Mouse (Mus musculus) hindbrain, postnatal 0 days (tissue): ENCODE data around the gene Ctse. TPM values are rescaled to one million over a fixed set of nuclear protein-coding genes. Genes with fewer than 3 reads are reported as not detected.

Experiments used
- ATAC-seq: fragments of 200-750 bp; cut with Nextera tagmentation; 2 replicates; pipeline ENCODE4 v1.8.0; 2017; ENCODE audit warnings: mild to moderate bottlenecking, moderate TSS enrichment, moderate library complexity
- DNase-seq: peaks from one replicate; pipeline ENCODE4 v3.0.0-alpha.2; 2015; ENCODE audit warnings: low spot score
- H3K27ac ChIP-seq: fragments of 300-500 bp; sonication (generic); 2 replicates; pipeline ENCODE4 v1.5.1; 2014; ENCODE audit warnings: mild to moderate bottlenecking
- H3K27me3 ChIP-seq: fragments of 300-500 bp; sonication (generic); 2 replicates; pipeline ENCODE4 v1.6.1; 2014; ENCODE audit warnings: low read length, mixed read lengths; ENCODE audit not compliant: insufficient read depth
- H3K36me3 ChIP-seq: fragments of 300-500 bp; sonication (generic); 2 replicates; pipeline ENCODE4 v1.6.1; 2014; ENCODE audit warnings: low read length, mixed read lengths; ENCODE audit not compliant: insufficient read depth
- H3K4me1 ChIP-seq: fragments of 300-500 bp; sonication (generic); 2 replicates; pipeline ENCODE4 v1.6.1; 2014; ENCODE audit warnings: antibody characterized with exemption, low read length, mixed read lengths; ENCODE audit not compliant: insufficient read depth
- H3K4me2 ChIP-seq: fragments of 300-500 bp; sonication (generic); 2 replicates; pipeline ENCODE4 v1.6.1; 2014; ENCODE audit warnings: low read depth, mild to moderate bottlenecking, low read length, moderate library complexity, mixed read lengths
- H3K4me3 ChIP-seq: fragments of 300-500 bp; sonication (generic); 2 replicates; pipeline ENCODE4 v1.5.1; 2014; ENCODE audit warnings: low read length
- H3K9ac ChIP-seq: fragments of 300-500 bp; sonication (generic); replicated peaks from 2 replicates; pipeline ENCODE4 v1.6.1; 2014; ENCODE audit warnings: mild to moderate bottlenecking, low read length, moderate library complexity, mixed read lengths
- H3K9me3 ChIP-seq: fragments of 300-500 bp; sonication (generic); 2 replicates; pipeline ENCODE4 v1.6.1; 2016; ENCODE audit warnings: low read length, mixed read lengths
- CTCF ChIP-seq: IDR thresholded peaks from 2 replicates; pipeline ENCODE4 v1.5.1; 2016; ENCODE audit warnings: antibody characterized with exemption, control low read depth, low read depth
- WGBS: fragments of 180-500 bp; shearing (Covaris S2); extraction: QIAGEN DNeasy Blood & Tissue Kit; methylation state at CpG from one replicate; pipeline ENCODE4 v1.1.7; 2014; 5-methylcytosine and 5-hydroxymethylcytosine counted together
- polyA plus RNA-seq: library from polyadenylated mRNA; unstranded; fragments of >200 nt; fragmentation: Nextera tagmentation; extraction: Ambion mirVana; gene quantifications from 2 replicates; pipeline ENCODE4 v1.2.1, GENCODE M21; 2015
- total RNA-seq: library from RNA; depleted of rRNA; stranded (reverse); fragments of >200 nt; gene quantifications from 2 replicates; pipeline ENCODE4 v1.2.3, GENCODE M21; 2014

The Ctse gene
- total and polyA plus RNA-seq, 2 experiments from 2014 or later: not detected

GRCm38 (mm10) chr1:131652670-131653443 lies 14.8 kb downstream of the Ctse start:
- DNase-seq: no peak
- Histone ChIP-seq H3K27me3 (no peaks in the 10 kb centered on the region), H3K9ac (no peak overlapping the region), H3K36me3 (no peaks in the 10 kb centered on the region), H3K9me3 (no peaks in the 10 kb centered on the region), H3K4me1 (no peaks in the 10 kb centered on the region), H3K27ac (no peak overlapping the region), H3K4me3 (no peak overlapping the region), H3K4me2 (no peak overlapping the region)
- TF ChIP-seq CTCF: no peak
- no peak for ATAC-seq
- 55% methylated on average over 11 of the region's 12 CpGs for WGBS

GRCm38 (mm10) chr1:131655601-131656000 lies 17.5 kb downstream of the Ctse start:
- Histone ChIP-seq H3K9me3 (no peaks in the 10 kb centered on the region), H3K36me3 (no peaks in the 10 kb centered on the region), H3K4me2 (no peak overlapping the region), H3K4me3 (no peak overlapping the region), H3K9ac (no peak overlapping the region), H3K4me1 (no peaks in the 10 kb centered on the region), H3K27me3 (no peaks in the 10 kb centered on the region), H3K27ac (no peak overlapping the region)
- no peak for DNase-seq
- no peak for TF ChIP-seq CTCF
- ATAC-seq: no peak
- WGBS: 85% methylated on average over 6 of the region's 6 CpGs

DNA sequence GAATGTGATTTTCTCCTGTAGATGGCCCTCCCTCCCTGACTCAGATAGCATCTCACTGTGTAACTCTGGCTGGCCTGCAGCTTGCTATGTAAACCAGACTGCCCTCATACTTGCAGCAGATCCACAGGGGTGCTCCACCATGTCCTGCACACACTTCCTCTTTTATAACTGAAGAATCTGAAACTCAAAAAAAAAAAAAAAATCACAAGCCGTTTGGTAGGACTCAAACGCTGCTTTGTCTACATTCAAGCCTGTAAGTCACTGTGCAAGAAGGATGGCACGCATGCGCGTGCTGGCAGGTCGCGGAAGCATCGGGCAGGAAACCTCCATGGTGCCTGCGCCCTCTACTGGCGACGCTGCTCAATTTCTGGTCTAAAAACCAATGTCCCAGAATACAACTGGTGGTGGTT lies 19.8 kb downstream of the Ctse start:
- peak; percentile 97 for TF ChIP-seq CTCF
- ATAC-seq (peak; percentile 94), DNase-seq (peak; percentile 97)
- no peaks in the 10 kb centered on the region for H3K36me3 ChIP-seq
- peak overlapping the region; percentile 16; the same call in 1 of the 2 replicates for H3K4me3 ChIP-seq
- H3K9me3 ChIP-seq: no peaks in the 10 kb centered on the region
- WGBS: under 1% methylated on average over 11 of the region's 11 CpGs
- H3K27me3 ChIP-seq: no peaks in the 10 kb centered on the region
- peak overlapping the region; percentile 80 for H3K27ac ChIP-seq
- H3K9ac ChIP-seq: peak overlapping the region; percentile 10
- H3K4me2 ChIP-seq: peak overlapping the region; percentile 41
- no peaks in the 10 kb centered on the region for H3K4me1 ChIP-seq

GRCm38 (mm10) chr1:131659512-131660085 lies 21.5 kb downstream of the Ctse start:
- Histone ChIP-seq H3K9me3 (no peaks in the 10 kb centered on the region), H3K4me2 (no peak overlapping the region), H3K4me1 (no peaks in the 10 kb centered on the region), H3K27me3 (no peaks in the 10 kb centered on the region), H3K27ac (no peak overlapping the region), H3K36me3 (no peaks in the 10 kb centered on the region), H3K4me3 (no peak overlapping the region), H3K9ac (no peak overlapping the region)
- no peak for TF ChIP-seq CTCF
- ATAC-seq (no peak), DNase-seq (no peak)
- WGBS: 59% methylated on average over 5 of the region's 5 CpGs

DNA sequence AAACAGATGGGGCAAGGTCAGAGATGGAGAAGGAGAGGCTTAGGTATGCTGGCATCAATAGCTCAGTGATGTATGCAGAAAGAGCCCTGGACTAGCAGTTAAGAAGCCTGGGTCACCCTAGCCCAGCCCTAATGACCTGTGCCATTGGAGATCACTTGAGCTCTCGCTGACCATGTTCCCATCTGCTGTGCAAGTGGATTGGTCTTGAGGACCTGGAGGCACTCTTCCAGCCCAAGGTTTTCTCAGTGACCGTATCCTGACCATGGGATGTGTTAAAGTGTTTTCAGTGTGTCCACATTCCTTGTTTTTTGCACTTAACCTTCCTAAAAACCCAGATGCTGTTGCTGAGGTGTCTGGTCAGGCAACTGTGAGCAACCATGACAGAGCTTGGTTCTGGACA lies 22.2 kb downstream of the Ctse start:
- H3K27me3 ChIP-seq: no peaks in the 10 kb centered on the region
- no peak for TF ChIP-seq CTCF
- 96% methylated on average over 2 of the region's 2 CpGs for WGBS
- no peak overlapping the region for H3K9ac ChIP-seq
- no peaks in the 10 kb centered on the region for H3K9me3 ChIP-seq
- ATAC-seq: no peak
- no peak overlapping the region for H3K4me2 ChIP-seq
- H3K36me3 ChIP-seq: no peaks in the 10 kb centered on the region
- no peak overlapping the region for H3K4me3 ChIP-seq
- H3K27ac ChIP-seq: no peak overlapping the region
- no peaks in the 10 kb centered on the region for H3K4me1 ChIP-seq
- no peak for DNase-seq

DNA sequence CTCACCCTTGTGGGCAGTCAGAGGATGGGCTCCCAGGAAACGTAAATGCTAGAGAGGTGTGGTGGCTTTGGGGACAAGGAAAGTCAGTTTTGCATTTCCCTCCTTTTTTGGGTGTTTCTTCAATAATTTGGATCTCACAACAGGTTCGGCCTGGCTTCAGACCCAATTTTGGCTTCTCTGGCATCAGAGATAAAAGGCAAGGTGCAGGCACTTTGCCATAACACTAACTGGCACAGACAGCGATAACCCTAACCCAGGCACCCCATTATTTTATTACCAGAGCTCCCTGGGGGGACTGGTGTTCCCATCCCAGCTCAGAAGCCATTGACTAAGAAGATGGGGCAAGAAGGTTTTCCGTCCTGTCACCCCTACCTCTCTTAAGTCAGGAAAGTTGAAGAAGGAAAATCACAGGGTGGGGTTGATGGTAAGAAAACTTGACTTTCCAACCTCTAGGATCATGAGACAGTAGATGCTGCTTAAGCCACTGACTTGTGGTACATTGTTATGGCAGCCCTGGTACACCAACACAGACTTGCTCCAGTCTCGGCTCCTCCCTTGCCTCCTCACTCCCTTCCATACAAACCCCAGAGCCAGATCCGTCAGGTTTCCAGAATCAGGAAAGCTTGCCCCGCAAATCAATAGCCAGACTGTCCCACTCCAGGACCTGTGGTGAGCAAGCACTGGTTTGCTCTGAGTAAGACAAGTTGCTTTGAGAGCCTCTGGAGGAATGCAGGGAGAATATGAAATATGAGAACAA lies 22.8 kb downstream of the Ctse start:
- TF ChIP-seq CTCF: no peak
- Histone ChIP-seq H3K27me3 (no peaks in the 10 kb centered on the region), H3K4me2 (no peak overlapping the region), H3K9me3 (no peaks in the 10 kb centered on the region), H3K27ac (no peak overlapping the region), H3K4me1 (no peaks in the 10 kb centered on the region), H3K9ac (no peak overlapping the region), H3K36me3 (no peaks in the 10 kb centered on the region), H3K4me3 (no peak overlapping the region)
- DNase-seq: no peak
- ATAC-seq: no peak
- 76% methylated on average over 7 of the region's 7 CpGs for WGBS
